Mouse (Mus musculus): ENCODE data around the gene Tex16. TPM values are rescaled to one million over a fixed set of nuclear protein-coding genes. Genes with fewer than 3 reads are reported as not detected.

The Tex16 gene
- 1.6 TPM for polyA plus RNA-seq (2014; fragmentation: Illumina TruSeq; extraction: RNeasy Lipid Tissue Mini Kit (QIAGEN cat#74804))

GRCm38 (mm10) chrX:112010707-112011106 lies at the start of gene Tex16:
Tex16 (plus strand) TSS chrX:112011007.

Other genes with a start within 250 kb of the Tex16 start
- gene Gm45194, start 119.6 kb upstream of the Tex16 start, polyA plus RNA-seq (2014; fragmentation: Illumina TruSeq; extraction: RNeasy Lipid Tissue Mini Kit (QIAGEN cat#74804)) = 0.57 TPM
- 0.40 TPM for gene 4933403O08Rik, start 228.0 kb downstream of the Tex16 start, polyA plus RNA-seq (2014; fragmentation: Illumina TruSeq; extraction: RNeasy Lipid Tissue Mini Kit (QIAGEN cat#74804))